Mouse (Mus musculus) midbrain, embryonic 14.5 days (tissue): ENCODE data around the gene Ncbp3. TPM values are rescaled to one million over a fixed set of nuclear protein-coding genes. Genes with fewer than 3 reads are reported as not detected.

Experiments used
- polyA plus RNA-seq: library from polyadenylated mRNA; unstranded; fragments of >200 nt; fragmentation: Nextera tagmentation; extraction: Ambion mirVana; gene quantifications from 2 replicates; pipeline ENCODE4 v1.2.1, GENCODE M21; 2014

Ncbp3 gene
- polyA plus RNA-seq, 1 experiment from 2014 or later: 10.2 TPM

Other genes starting within 250 kb of the Ncbp3 start
- 0.55 and 0.91 TPM in 2 replicates for gene Atp2a3, start 86.6 kb upstream of the Ncbp3 start, polyA plus RNA-seq
- 0.36 and 0.41 TPM in 2 replicates for gene P2rx1, start 48.7 kb upstream of the Ncbp3 start, polyA plus RNA-seq
- gene Camkk1, start 28.8 kb upstream of the Ncbp3 start, polyA plus RNA-seq: 11.0 and 16.6 TPM in 2 replicates
- gene Itgae, start 42.8 kb downstream of the Ncbp3 start, polyA plus RNA-seq: 0.23 and 0.24 TPM in 2 replicates
- gene Haspin, start 90.5 kb downstream of the Ncbp3 start, polyA plus RNA-seq: 2.1 and 2.7 TPM in 2 replicates
- 0.12 TPM in 1 of 2 replicates, not detected in the other for gene P2rx5, start 112.6 kb downstream of the Ncbp3 start, polyA plus RNA-seq
- gene Emc6, start 129.3 kb downstream of the Ncbp3 start, polyA plus RNA-seq: 144 and 151 TPM in 2 replicates
- gene Tax1bp3, start 129.3 kb downstream of the Ncbp3 start, polyA plus RNA-seq: 149 and 165 TPM in 2 replicates
- gene Ctns, start 151.3 kb downstream of the Ncbp3 start, polyA plus RNA-seq: 18.1 and 23.0 TPM in 2 replicates
- gene Shpk, start 151.7 kb downstream of the Ncbp3 start, polyA plus RNA-seq: 1.1 and 1.6 TPM in 2 replicates
- gene Trpv1, start 186.5 kb downstream of the Ncbp3 start, polyA plus RNA-seq: 0.50 TPM in 1 of 2 replicates, not detected in the other
- gene Trpv3, start 219.6 kb downstream of the Ncbp3 start, polyA plus RNA-seq: 0.12 and 0.19 TPM in 2 replicates